ENCODE assay signal across 8 mouse cellular contexts in genomic region chr6:124904161-124904981, GRCm38 (mm10). TPM values are rescaled to one million over a fixed set of nuclear protein-coding genes. Genes with fewer than 3 reads are reported as not detected.
A peak's percentile ranks its signal among the peaks of the same experiment; 100 is the strongest.
DNase-seq lines count a peak whose midpoint lies in the region; ATAC-seq lines count a peak whose summit lies in the region.

No protein-coding gene starts in this region.

- H3K27me3 ChIP-seq in limb, embryonic 10.5 days (ENCODE audit: low read depth, poor library complexity, severe bottlenecking) = peaks cover 14% of the 10 kb centered on the region
- peaks cover 3% of the 10 kb centered on the region for H3K27me3 ChIP-seq in midbrain, embryonic 11.5 days (ENCODE audit: control insufficient read depth, insufficient read depth, low read length)
- H3K27me3 ChIP-seq in stomach, embryonic 15.5 days (replicated peaks) = no peaks in the 10 kb centered on the region

- peak; percentile 26 to 68 for DNase-seq in urinary bladder, adult 18-20 months (ENCODE audit: low spot score in 2 of 2)
- DNase-seq in urinary bladder, postnatal 10 days (ENCODE audit: low spot score) = no peak
- DNase-seq in embryo, embryonic 9.5 days (ENCODE audit: extremely low spot score) = peak; percentile 85
- peak; percentile 83 for DNase-seq in kidney, adult 11 months
- peak; percentile 77 for DNase-seq in limb, embryonic 10.5 days (ENCODE audit: low spot score)
- peak; percentile 95 for DNase-seq in midbrain, embryonic 11.5 days (ENCODE audit: low spot score, missing footprints)

- H3K4me1 ChIP-seq in limb, embryonic 10.5 days = peaks cover 24% of the 10 kb centered on the region
- peaks cover 16% of the 10 kb centered on the region for H3K4me1 ChIP-seq in midbrain, embryonic 11.5 days (ENCODE audit: control insufficient read depth, insufficient read depth, low read length)
- H3K4me1 ChIP-seq in stomach, embryonic 15.5 days = peaks cover 6% of the 10 kb centered on the region; the same call in 1 of the 2 replicates

- ATAC-seq in granulocyte monocyte progenitor cell, adult 5-6 weeks (replicated peaks; ENCODE audit: poor library complexity, severe bottlenecking) = peak; percentile 61
- peak; percentile 74; the same call in 1 of the 2 replicates for ATAC-seq in midbrain, embryonic 11.5 days (ENCODE audit: low FRiP score)
- peak; percentile 71 for ATAC-seq in stomach, embryonic 15.5 days (ENCODE audit: insufficient read depth, low FRiP score, low read depth)

- peak overlapping the region; percentile 72 for H3K9ac ChIP-seq in midbrain, embryonic 11.5 days (ENCODE audit: low read length)
- peak overlapping the region; percentile 43 for H3K9ac ChIP-seq in stomach, embryonic 15.5 days

- peak overlapping the region; percentile 77 for H3K4me2 ChIP-seq in midbrain, embryonic 11.5 days
- H3K4me2 ChIP-seq in stomach, embryonic 15.5 days = peak overlapping the region; percentile 88

- H3K4me3 ChIP-seq in limb, embryonic 10.5 days = peak overlapping the region; percentile 65
- peak overlapping the region; percentile 37 for H3K4me3 ChIP-seq in midbrain, embryonic 11.5 days (ENCODE audit: low read depth, low read length)
- H3K4me3 ChIP-seq in stomach, embryonic 15.5 days (replicated peaks) = peak overlapping the region; percentile 55

- 10% methylated on average over 24 of the region's 24 CpGs for WGBS in limb, embryonic 10.5 days
- WGBS in midbrain, embryonic 11.5 days = 8% methylated on average over 20 of the region's 24 CpGs
- 8% methylated on average over 23 of the region's 24 CpGs for WGBS in stomach, embryonic 15.5 days

- H3K9me3 ChIP-seq in limb, embryonic 10.5 days (replicated peaks) = no peaks in the 10 kb centered on the region
- H3K9me3 ChIP-seq in midbrain, embryonic 11.5 days (ENCODE audit: control insufficient read depth, low read length) = no peaks in the 10 kb centered on the region
- H3K9me3 ChIP-seq in stomach, embryonic 15.5 days = no peaks in the 10 kb centered on the region

- H3K36me3 ChIP-seq in limb, embryonic 10.5 days = no peaks in the 10 kb centered on the region
- H3K36me3 ChIP-seq in midbrain, embryonic 11.5 days (ENCODE audit: control insufficient read depth, insufficient read depth, low read length) = no peaks in the 10 kb centered on the region
- no peaks in the 10 kb centered on the region for H3K36me3 ChIP-seq in stomach, embryonic 15.5 days

- H3K27ac ChIP-seq in limb, embryonic 10.5 days = peak overlapping the region; percentile 98
- H3K27ac ChIP-seq in midbrain, embryonic 11.5 days (ENCODE audit: low read depth, low read length) = peak overlapping the region; percentile 98
- peak overlapping the region; percentile 99 for H3K27ac ChIP-seq in stomach, embryonic 15.5 days

RNA-seq across cellular contexts. Expression of gene Lag3, which starts 7.1 kb away (rescaled TPM):
- total RNA-seq in granulocyte monocyte progenitor cell, adult 5-6 weeks (2014; fragmentation: Nextera tagmentation) = 1.4 and 3.8 TPM in 2 replicates
- 1.4 and 9.6 TPM in 2 replicates for total RNA-seq in granulocyte monocyte progenitor cell, adult 5-6 weeks (2017)
- 0.88 and 1.6 TPM in 2 replicates for polyA plus RNA-seq in limb, embryonic 10.5 days (2016; fragmentation: Nextera tagmentation; extraction: Ambion mirVana)
- 0.88 and 2.4 TPM in 2 replicates for polyA plus RNA-seq in midbrain, embryonic 11.5 days (2014; fragmentation: Nextera tagmentation; extraction: Ambion mirVana)
- 1.5 and 2.4 TPM in 2 replicates for polyA plus RNA-seq in stomach, embryonic 15.5 days (2015; fragmentation: Nextera tagmentation; extraction: Ambion mirVana)

RNA-seq across cellular contexts. Expression of gene Ptms, which starts 15.5 kb away (rescaled TPM):
- 16.1 and 21.9 TPM in 2 replicates for total RNA-seq in granulocyte monocyte progenitor cell, adult 5-6 weeks (2014; fragmentation: Nextera tagmentation)
- total RNA-seq in granulocyte monocyte progenitor cell, adult 5-6 weeks (2017) = 18.5 and 33.0 TPM in 2 replicates
- polyA plus RNA-seq in limb, embryonic 10.5 days (2016; fragmentation: Nextera tagmentation; extraction: Ambion mirVana) = 144 and 208 TPM in 2 replicates
- polyA plus RNA-seq in midbrain, embryonic 11.5 days (2014; fragmentation: Nextera tagmentation; extraction: Ambion mirVana) = 258 and 288 TPM in 2 replicates
- 322 and 340 TPM in 2 replicates for polyA plus RNA-seq in stomach, embryonic 15.5 days (2015; fragmentation: Nextera tagmentation; extraction: Ambion mirVana)

RNA-seq across cellular contexts. Expression of gene Cd4, which starts 16.4 kb away (rescaled TPM):
- 0.90 TPM in 1 of 2 replicates, not detected in the other for total RNA-seq in granulocyte monocyte progenitor cell, adult 5-6 weeks (2014; fragmentation: Nextera tagmentation)
- total RNA-seq in granulocyte monocyte progenitor cell, adult 5-6 weeks (2017) = 0.41 and 0.60 TPM in 2 replicates
- not detected in 2 replicates for polyA plus RNA-seq in limb, embryonic 10.5 days (2016; fragmentation: Nextera tagmentation; extraction: Ambion mirVana)
- not detected in 2 replicates for polyA plus RNA-seq in midbrain, embryonic 11.5 days (2014; fragmentation: Nextera tagmentation; extraction: Ambion mirVana)
- polyA plus RNA-seq in stomach, embryonic 15.5 days (2015; fragmentation: Nextera tagmentation; extraction: Ambion mirVana) = 0.41 and 0.64 TPM in 2 replicates

RNA-seq across cellular contexts. Expression of gene Mlf2, which starts 26.8 kb away (rescaled TPM):
- 82.4 and 102 TPM in 2 replicates for total RNA-seq in granulocyte monocyte progenitor cell, adult 5-6 weeks (2014; fragmentation: Nextera tagmentation)
- 49.5 and 79.7 TPM in 2 replicates for total RNA-seq in granulocyte monocyte progenitor cell, adult 5-6 weeks (2017)
- polyA plus RNA-seq in limb, embryonic 10.5 days (2016; fragmentation: Nextera tagmentation; extraction: Ambion mirVana) = 428 and 433 TPM in 2 replicates
- 430 and 435 TPM in 2 replicates for polyA plus RNA-seq in midbrain, embryonic 11.5 days (2014; fragmentation: Nextera tagmentation; extraction: Ambion mirVana)
- polyA plus RNA-seq in stomach, embryonic 15.5 days (2015; fragmentation: Nextera tagmentation; extraction: Ambion mirVana) = 351 and 362 TPM in 2 replicates

RNA-seq across cellular contexts. Expression of gene Gpr162, which starts 40.6 kb away (rescaled TPM):
- total RNA-seq in granulocyte monocyte progenitor cell, adult 5-6 weeks (2014; fragmentation: Nextera tagmentation) = 2.0 TPM in 1 of 2 replicates, not detected in the other
- not detected in 2 replicates for total RNA-seq in granulocyte monocyte progenitor cell, adult 5-6 weeks (2017)
- 0.59 and 1.2 TPM in 2 replicates for polyA plus RNA-seq in limb, embryonic 10.5 days (2016; fragmentation: Nextera tagmentation; extraction: Ambion mirVana)
- polyA plus RNA-seq in midbrain, embryonic 11.5 days (2014; fragmentation: Nextera tagmentation; extraction: Ambion mirVana) = 1.6 and 2.1 TPM in 2 replicates
- 1.2 and 1.3 TPM in 2 replicates for polyA plus RNA-seq in stomach, embryonic 15.5 days (2015; fragmentation: Nextera tagmentation; extraction: Ambion mirVana)
